Mouse (Mus musculus) olfactory bulb, adult 2 months (tissue): Measurements from ENCODE around the gene Pdzd7. TPM values are rescaled to one million over a fixed set of nuclear protein-coding genes. Genes with fewer than 3 reads are reported as not detected.
A peak's percentile ranks its signal among the peaks of the same experiment; 100 is the strongest.

ENCODE experiments used
- H3K27ac ChIP-seq: fragments of 200-500 bp; 2 replicates; pipeline ENCODE4 v1.5.1; 2012; ENCODE audit warnings: low read depth, low read length; ENCODE audit not compliant: insufficient read depth
- H3K4me1 ChIP-seq: fragments of 200-500 bp; 2 replicates; pipeline ENCODE4 v1.6.1; 2012; ENCODE audit warnings: low read length; ENCODE audit not compliant: control insufficient read depth, insufficient read depth
- H3K4me3 ChIP-seq: fragments of 200-500 bp; 2 replicates; pipeline ENCODE4 v1.5.1; 2012; ENCODE audit warnings: mild to moderate bottlenecking, low read depth, low read length, moderate library complexity; ENCODE audit not compliant: insufficient read depth
- CTCF ChIP-seq: fragments of 200-500 bp; IDR thresholded peaks from 2 replicates; pipeline ENCODE4 v1.5.1; 2012; ENCODE audit warnings: low read depth, mild to moderate bottlenecking, low read length, moderate library complexity; ENCODE audit not compliant: insufficient read depth
- POLR2A ChIP-seq: fragments of 200-500 bp; IDR thresholded peaks from 2 replicates; pipeline ENCODE4 v1.6.1; 2012; ENCODE audit warnings: mild to moderate bottlenecking, low read depth, low read length, moderate library complexity; ENCODE audit not compliant: insufficient read depth
- WGBS: fragments of 180-500 bp; shearing (Covaris S2); methylation state at CpG from one replicate; pipeline ENCODE4 v1.1.7; 2018; 5-methylcytosine and 5-hydroxymethylcytosine counted together
- polyA plus RNA-seq: library from polyadenylated mRNA; stranded (reverse); fragments of >200 nt; gene quantifications from 2 replicates; pipeline ENCODE4 v1.2.4, GENCODE M21; 2012; ENCODE audit warnings: low replicate concordance; ENCODE audit not compliant: missing spikeins, insufficient read depth, insufficient read length

The Pdzd7 gene
- polyA plus RNA-seq, 1 experiment: not detected

DNA sequence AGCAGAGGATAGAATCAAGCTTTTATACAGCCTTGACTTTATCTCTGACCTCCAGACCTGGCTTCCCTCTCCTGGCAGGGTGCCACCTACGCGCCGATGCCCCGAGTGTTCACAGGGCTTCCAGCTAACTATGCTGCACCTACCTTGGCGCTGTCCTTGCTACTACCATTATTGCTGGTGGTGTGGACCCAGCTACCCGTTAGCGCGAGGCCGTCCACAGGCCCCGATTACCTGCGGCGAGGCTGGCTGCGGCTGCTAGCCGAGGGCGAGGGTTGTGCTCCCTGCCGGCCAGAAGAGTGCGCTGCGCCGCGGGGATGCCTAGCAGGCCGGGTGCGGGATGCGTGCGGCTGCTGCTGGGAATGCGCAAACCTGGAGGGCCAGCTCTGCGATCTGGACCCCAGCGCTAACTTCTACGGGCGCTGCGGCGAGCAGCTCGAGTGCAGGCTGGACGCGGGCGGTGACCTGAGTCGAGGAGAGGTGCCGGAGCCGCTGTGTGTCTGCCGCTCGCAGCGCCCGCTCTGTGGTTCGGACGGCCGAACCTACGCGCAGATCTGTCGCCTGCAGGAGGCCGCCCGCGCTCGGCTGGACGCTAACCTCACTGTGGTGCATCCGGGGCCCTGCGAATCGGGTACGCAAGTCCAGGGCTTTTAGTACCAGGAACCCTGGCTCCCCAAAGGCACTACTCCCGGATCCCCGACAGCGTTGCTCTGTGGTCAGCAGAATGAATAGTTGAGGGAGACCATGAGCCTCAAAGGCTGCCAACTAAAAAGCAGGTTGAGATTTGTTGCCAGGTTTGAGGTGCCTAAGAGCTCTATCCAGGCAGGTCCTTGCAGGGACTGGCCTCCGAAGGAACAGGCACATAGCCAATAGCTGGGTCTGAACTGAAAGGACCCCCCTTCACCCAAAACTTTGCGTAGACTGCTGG lies 31.3 kb upstream of the Pdzd7 start:
- H3K4me3 ChIP-seq: peak overlapping the region; percentile 40
- TF ChIP-seq POLR2A: no peak
- no peak; the same call in 1 of the 2 replicates for TF ChIP-seq CTCF
- no peak overlapping the region for H3K27ac ChIP-seq
- peaks cover 36% of the 10 kb centered on the region for H3K4me1 ChIP-seq
- 2% methylated on average over 62 of the region's 62 CpGs for WGBS

DNA sequence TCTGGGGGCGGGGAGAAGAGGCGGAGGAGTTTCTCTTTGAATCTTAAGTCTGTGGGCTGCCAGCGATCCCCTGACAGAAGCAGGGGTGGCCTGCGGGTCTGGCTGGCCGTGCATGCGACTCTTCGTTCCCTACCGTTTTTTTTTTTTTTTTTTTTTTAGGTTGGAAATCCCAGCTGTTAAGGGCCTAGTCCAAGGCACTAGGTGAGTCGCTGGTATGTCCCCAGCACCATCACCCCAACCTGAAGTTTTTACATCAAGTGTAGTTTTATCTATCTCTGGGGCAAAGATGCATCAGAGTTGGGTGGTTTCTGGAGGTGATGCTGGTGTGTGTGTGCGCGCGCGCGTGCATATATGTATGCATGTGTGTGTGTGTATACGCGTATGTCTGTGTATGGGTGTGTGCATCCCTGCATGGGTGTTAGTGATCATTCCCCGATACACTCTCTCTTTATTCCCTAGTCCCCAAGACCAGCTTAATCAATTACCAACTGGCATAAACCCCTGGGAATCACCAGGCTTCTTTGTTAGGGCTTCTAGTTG lies 30.6 kb upstream of the Pdzd7 start:
- WGBS: 26% methylated on average over 17 of the region's 17 CpGs
- no peak for TF ChIP-seq POLR2A
- no peak for TF ChIP-seq CTCF
- H3K4me1 ChIP-seq: peaks cover 35% of the 10 kb centered on the region
- no peak overlapping the region for H3K27ac ChIP-seq
- H3K4me3 ChIP-seq: no peak overlapping the region

DNA sequence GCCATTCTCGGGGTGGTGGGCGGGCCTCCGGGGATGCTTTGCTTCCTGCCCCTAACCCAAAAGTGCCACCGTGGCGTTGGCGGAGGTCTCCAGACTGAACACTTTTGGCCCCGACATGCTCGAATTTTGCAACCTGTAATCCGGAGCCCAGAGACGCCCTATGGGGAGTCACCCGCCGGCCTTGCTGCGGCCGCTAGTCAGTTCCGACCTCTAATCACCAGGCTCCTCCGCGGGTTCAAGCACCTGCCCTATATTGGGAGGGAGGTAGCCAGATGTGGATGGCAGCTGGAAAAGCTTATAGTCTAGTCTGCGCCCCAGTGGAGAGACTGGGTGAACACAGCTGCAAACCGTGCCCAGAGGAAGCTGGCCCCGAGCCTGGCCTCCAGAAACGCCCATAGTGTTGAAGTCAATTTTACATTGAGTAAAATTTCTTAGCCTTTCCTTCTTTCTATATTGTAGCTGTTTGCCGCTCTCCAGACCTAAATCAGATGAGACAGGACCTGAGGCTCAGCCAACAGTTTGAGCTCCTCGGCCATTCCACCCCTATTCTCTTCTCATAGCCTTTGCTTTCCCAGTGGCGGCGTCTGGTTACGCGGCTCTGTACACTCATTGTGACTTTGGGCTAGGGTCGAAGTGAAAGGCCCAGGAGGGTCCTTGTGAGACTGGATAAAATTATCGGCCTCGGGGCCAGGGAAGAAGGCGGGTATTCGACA lies 30.0 kb upstream of the Pdzd7 start:
- peak overlapping the region; percentile 22; the same call in 1 of the 2 replicates for H3K27ac ChIP-seq
- WGBS: 3% methylated on average over 32 of the region's 32 CpGs

DNA sequence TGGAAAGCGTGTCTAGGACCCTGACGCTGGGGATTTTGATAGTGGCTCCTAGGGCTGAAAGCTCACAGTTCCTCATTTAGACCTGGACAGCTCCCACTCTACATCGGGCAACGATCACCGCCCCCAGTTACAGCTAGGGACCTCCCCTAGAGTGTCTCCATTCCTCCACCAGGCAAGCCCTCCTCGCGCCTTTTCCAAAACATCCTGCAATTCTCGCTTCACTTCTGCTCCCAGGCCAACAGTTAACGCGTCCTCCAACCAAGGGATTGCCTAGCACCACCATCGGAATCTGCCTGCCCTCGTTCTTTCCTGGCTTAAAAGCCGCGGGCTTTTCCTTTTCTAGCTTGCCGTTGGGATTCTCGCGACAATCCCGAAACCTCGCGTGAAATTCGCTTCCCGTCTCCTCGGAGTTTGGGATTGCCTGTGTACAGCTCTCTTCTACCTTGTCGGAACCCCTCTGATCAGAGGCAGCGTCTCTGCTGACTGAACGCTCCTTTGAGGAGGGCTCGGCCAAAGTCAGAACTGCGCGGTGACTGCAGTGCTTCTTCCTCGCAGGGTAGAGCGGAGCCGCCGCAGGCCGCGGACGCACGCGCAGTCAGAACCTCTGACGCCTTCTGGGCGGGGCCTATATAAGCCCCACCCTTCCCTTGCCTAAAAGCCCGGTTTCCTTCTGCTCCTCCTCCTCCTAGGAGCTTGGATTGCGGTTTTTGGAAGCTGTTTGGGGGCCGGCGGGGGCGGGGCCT lies 29.2 kb upstream of the Pdzd7 start, which contains the start of gene Kazald1:
Kazald1 (plus strand) TSS at position 662 of the 743 bp plus-strand sequence.
- Histone ChIP-seq H3K4me1 (peaks cover 22% of the 10 kb centered on the region), H3K27ac (peak within 1 kb of the TSS; percentile 100), H3K4me3 (peak within 1 kb of the TSS; percentile 99)
- TF ChIP-seq CTCF (no peak), POLR2A (peak; percentile 92)
- under 1% methylated on average over 45 of the region's 45 CpGs for WGBS

More for the DNA sequence above, 30.0 kb upstream of the Pdzd7 start:
- Histone ChIP-seq H3K4me3 (peak overlapping the region; percentile 99), H3K4me1 (peaks cover 29% of the 10 kb centered on the region)
- 0 out of 2 replicates have a peak, but pooled peaks have one; percentile 18 for TF ChIP-seq CTCF
- no peak for TF ChIP-seq POLR2A

DNA sequence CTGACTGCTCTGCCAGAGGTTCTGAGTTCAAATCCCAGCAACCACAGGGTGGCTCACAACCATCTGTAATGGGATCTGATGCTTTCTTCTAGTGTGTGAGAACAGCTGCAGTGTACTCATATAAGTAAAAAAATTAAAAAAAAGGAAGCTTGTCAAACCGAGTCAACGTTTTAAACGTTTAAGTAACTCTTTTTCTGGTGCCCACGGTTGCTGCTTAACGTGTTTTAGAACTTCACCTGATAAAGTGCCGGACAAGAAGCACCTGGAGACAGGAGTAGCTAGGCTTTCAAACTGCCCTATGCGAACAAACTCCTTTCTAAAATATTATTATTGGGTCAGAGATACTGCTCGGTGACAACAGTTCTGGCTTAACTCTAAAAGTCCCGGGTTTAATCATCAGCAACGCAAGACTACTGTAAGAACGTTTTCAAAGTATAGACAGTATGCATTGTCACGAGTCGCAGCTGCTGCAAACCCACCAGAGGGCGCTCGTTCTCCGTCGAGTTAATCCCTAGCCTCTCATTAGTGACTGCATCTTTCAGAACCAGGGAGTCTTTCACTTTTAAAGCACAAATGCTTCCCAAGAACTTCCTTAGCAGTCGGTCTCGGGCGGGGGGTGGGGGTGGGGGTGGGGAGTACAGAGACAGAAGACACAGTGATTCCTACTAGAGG lies 28.5 kb upstream of the Pdzd7 start:
- no peak for TF ChIP-seq POLR2A
- peak; percentile 60 for TF ChIP-seq CTCF
- 8% methylated on average over 20 of the region's 20 CpGs for WGBS
- Histone ChIP-seq H3K27ac (no peak overlapping the region), H3K4me3 (peak overlapping the region; percentile 99), H3K4me1 (peaks cover 19% of the 10 kb centered on the region)

DNA sequence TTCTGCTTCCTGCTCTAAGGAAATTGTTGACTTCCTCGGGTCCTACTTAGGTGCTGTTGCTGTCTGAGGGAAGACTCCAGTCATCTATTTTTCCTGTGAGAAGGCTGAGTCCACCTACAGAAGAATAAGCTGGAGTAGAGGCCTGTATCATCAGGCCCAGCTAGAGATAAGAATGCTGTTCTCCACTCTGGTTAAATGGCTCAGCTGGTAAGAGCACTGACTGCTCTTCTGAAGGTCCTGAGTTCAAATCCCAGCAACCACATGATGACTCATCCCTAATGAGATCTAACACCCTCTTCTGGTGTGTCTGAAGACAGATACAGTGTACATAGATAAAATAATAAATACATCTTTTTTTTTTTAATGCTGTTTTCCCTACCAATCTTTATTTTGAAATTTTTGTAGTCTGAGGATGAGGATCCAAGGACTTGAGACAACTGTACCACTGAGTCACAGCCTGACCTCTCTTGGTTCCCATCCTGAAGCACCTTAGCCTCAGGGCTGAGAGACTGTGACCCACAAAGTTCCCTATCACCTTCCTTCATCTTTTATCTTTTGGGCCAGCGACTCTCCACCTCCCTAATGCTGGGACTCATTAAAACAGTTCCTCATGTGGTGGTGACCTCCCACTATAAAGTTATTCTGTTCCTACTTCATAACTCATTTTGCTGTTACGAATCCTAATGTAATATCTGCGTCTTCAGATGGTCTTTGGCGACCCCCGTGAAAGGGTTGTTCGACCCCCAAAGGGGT lies 22.4 kb upstream of the Pdzd7 start:
- WGBS: 80% methylated on average over 7 of the region's 7 CpGs

DNA sequence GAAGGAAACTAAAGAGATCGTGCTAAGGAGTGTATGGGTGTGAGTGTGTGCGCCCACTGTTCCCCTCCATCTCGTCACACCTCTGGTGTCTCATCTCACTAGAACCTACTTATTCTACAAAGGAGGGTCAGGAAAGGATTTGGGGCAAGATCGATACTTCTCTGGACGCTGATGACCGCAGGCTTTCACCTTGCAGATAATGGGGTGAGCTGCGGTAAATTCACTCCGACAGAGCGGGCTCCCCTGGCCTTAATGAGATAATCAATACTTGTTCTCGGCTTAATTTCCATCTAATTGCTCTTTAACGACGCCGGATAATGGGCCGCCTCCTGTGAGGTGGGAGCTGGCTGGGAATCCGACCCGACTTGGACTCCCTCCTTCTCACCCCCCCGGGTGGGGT lies 21.7 kb upstream of the Pdzd7 start:
- H3K4me1 ChIP-seq: 0 out of 2 replicates have a peak, but pooled peaks cover 6% of the 10 kb centered on the region
- TF ChIP-seq POLR2A (no peak), CTCF (no peak)
- no peak overlapping the region for H3K27ac ChIP-seq
- no peak overlapping the region for H3K4me3 ChIP-seq
- WGBS: 26% methylated on average over 17 of the region's 17 CpGs

More for the DNA sequence above, 22.4 kb upstream of the Pdzd7 start:
- Histone ChIP-seq H3K4me1 (0 out of 2 replicates have a peak, but pooled peaks cover 6% of the 10 kb centered on the region), H3K27ac (no peak overlapping the region), H3K4me3 (no peak overlapping the region)
- TF ChIP-seq POLR2A (no peak), CTCF (no peak)

DNA sequence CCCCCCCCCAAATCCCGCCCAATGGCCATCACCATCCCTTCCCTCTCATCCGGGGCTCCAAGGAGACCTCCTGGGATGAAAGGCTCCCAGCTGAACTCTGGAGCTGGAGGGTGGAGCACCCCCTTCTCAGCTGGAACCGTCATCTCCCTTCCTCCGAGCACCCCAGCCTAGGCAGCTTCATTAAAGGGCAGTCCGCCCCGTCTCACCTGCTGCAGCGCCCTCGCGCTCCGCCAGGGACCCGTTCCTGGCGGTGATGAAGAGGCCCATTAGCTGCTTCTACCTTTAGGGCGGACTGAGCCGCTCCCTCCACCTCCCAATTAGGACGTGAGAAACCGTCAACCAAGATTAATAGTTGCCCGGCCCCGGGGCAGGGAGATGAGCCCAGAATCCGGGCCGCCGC lies 19.7 kb upstream of the Pdzd7 start:
- WGBS: 11% methylated on average over 21 of the region's 21 CpGs

More for the DNA sequence above, 19.7 kb upstream of the Pdzd7 start:
- Histone ChIP-seq H3K27ac (no peak overlapping the region), H3K4me1 (0 out of 2 replicates have a peak, but pooled peaks cover 6% of the 10 kb centered on the region), H3K4me3 (no peak overlapping the region)
- no peak for TF ChIP-seq POLR2A
- no peak for TF ChIP-seq CTCF
